ENCODE assay signal across 18 mouse cellular contexts in the genomic region with DNA sequence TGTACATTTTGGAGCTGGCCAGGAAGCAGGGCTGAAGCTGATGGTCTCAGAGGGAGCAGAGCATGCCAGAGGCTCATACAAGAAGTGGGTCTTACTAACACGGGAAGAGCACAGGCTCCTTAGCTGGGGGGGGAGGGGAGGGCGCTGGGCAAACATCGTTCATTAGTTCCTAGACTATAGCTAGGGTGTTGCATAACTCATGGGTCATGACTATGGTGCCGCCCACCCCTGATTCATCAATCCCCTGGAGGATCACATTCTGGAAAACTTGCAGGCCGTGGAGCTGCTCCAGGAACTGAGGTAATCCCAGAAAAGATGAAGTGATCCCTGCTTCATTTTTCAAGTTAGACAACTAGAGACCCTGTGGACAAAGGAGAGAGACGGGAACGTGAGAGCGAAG. TPM values are rescaled to one million over a fixed set of nuclear protein-coding genes. Genes with fewer than 3 reads are reported as not detected.
DNase-seq lines count a peak whose midpoint lies in the region; ATAC-seq lines count a peak whose summit lies in the region.
"Had no signal": no experiment of that assay in that cellular context is flagged by ENCODE, and none has a peak within 500 bp of the region (broad histone marks: within the 10 kb centered on the region; RNA-seq: fewer than 3 reads in every experiment).

No protein-coding gene starts in this region.

- ATAC-seq in lung, embryonic 16.5 days (ENCODE audit: low read depth), result 0 out of 2 replicates have a peak, but pooled peaks have one; percentile 7
- ATAC-seq in embryonic facial prominence, embryonic 15.5 days (ENCODE audit: insufficient number of reproducible peaks, low FRiP score, low TSS enrichment, low read depth), result 0 out of 2 replicates have a peak, but pooled peaks have one; percentile 47
- ATAC-seq in stomach, embryonic 15.5 days (ENCODE audit: insufficient read depth, low FRiP score, low read depth), result peak; percentile 35; the same call in 1 of the 2 replicates
- ATAC-seq in neural tube, embryonic 15.5 days (ENCODE audit: low FRiP score), result no peak
- ATAC-seq: forebrain, embryonic 13.5 days; midbrain, embryonic 16.5 days had no signal

- 45% methylated on average over 8 of the region's 8 CpGs for WGBS in lung, embryonic 16.5 days
- WGBS in embryonic facial prominence, embryonic 15.5 days, result 45% methylated on average over 8 of the region's 8 CpGs
- WGBS in stomach, embryonic 15.5 days, result 49% methylated on average over 8 of the region's 8 CpGs
- 77% methylated on average over 8 of the region's 8 CpGs for WGBS in neural tube, embryonic 15.5 days

- no peak for DNase-seq in lung, postnatal 25 days (ENCODE audit: low spot score)
- DNase-seq in heart, adult 8-10 months (ENCODE audit: low spot score), result peak; percentile 43
- DNase-seq in kidney, postnatal 10 days, result no peak
- DNase-seq in embryo, embryonic 10 days (ENCODE audit: low spot score), result no peak
- DNase-seq: adrenal gland, postnatal 10 days; cerebellum, adult 9-10 months; left cerebral cortex, postnatal 4 days; liver, embryonic 13.5 days had no signal

- no peak overlapping the region for H3K4me3 ChIP-seq in lung, embryonic 16.5 days (ENCODE audit: low read length)
- H3K4me3 ChIP-seq in embryonic facial prominence, embryonic 15.5 days (replicated peaks), result no peak overlapping the region
- no peak overlapping the region for H3K4me3 ChIP-seq in stomach, embryonic 15.5 days (replicated peaks)
- no peak overlapping the region for H3K4me3 ChIP-seq in neural tube, embryonic 15.5 days (replicated peaks)
- H3K4me3 ChIP-seq: forebrain, embryonic 13.5 days; liver, embryonic 13.5 days; neural tube, embryonic 12.5 days had no signal

- no peak overlapping the region for H3K9ac ChIP-seq in lung, embryonic 16.5 days (ENCODE audit: low read length)
- no peak overlapping the region for H3K9ac ChIP-seq in embryonic facial prominence, embryonic 15.5 days
- no peak overlapping the region for H3K9ac ChIP-seq in stomach, embryonic 15.5 days
- H3K9ac ChIP-seq in neural tube, embryonic 15.5 days (replicated peaks), result no peak overlapping the region
- H3K9ac ChIP-seq: forebrain, embryonic 13.5 days; liver, embryonic 13.5 days; neural tube, embryonic 12.5 days had no signal

- H3K9me3 ChIP-seq in lung, embryonic 16.5 days (ENCODE audit: control insufficient read depth, low read length), result no peaks in the 10 kb centered on the region
- H3K9me3 ChIP-seq in embryonic facial prominence, embryonic 15.5 days (replicated peaks), result no peaks in the 10 kb centered on the region
- no peaks in the 10 kb centered on the region for H3K9me3 ChIP-seq in stomach, embryonic 15.5 days
- H3K9me3 ChIP-seq in neural tube, embryonic 15.5 days (replicated peaks), result no peaks in the 10 kb centered on the region
- H3K9me3 ChIP-seq: forebrain, embryonic 13.5 days; liver, embryonic 13.5 days; neural tube, embryonic 12.5 days had no signal

- H3K27me3 ChIP-seq in lung, embryonic 16.5 days (ENCODE audit: control insufficient read depth, insufficient read depth, low read depth, low read length), result no peaks in the 10 kb centered on the region; the same call in 1 of the 2 replicates
- no peaks in the 10 kb centered on the region for H3K27me3 ChIP-seq in embryonic facial prominence, embryonic 15.5 days
- H3K27me3 ChIP-seq in stomach, embryonic 15.5 days (replicated peaks), result no peaks in the 10 kb centered on the region
- H3K27me3 ChIP-seq in neural tube, embryonic 15.5 days (replicated peaks), result no peaks in the 10 kb centered on the region
- H3K27me3 ChIP-seq: CH12.LX; forebrain, embryonic 13.5 days; liver, embryonic 13.5 days; neural tube, embryonic 12.5 days had no signal

- no peaks in the 10 kb centered on the region for H3K4me1 ChIP-seq in lung, embryonic 16.5 days (replicated peaks; ENCODE audit: control insufficient read depth, insufficient read depth, low read length)
- H3K4me1 ChIP-seq in embryonic facial prominence, embryonic 15.5 days, result no peaks in the 10 kb centered on the region
- no peaks in the 10 kb centered on the region for H3K4me1 ChIP-seq in stomach, embryonic 15.5 days
- no peaks in the 10 kb centered on the region; the same call in 1 of the 2 replicates for H3K4me1 ChIP-seq in neural tube, embryonic 15.5 days
- H3K4me1 ChIP-seq: forebrain, embryonic 13.5 days; liver, embryonic 13.5 days; neural tube, embryonic 12.5 days had no signal

- H3K36me3 ChIP-seq in lung, embryonic 16.5 days (ENCODE audit: control insufficient read depth, insufficient read depth, low read length), result no peaks in the 10 kb centered on the region
- no peaks in the 10 kb centered on the region for H3K36me3 ChIP-seq in embryonic facial prominence, embryonic 15.5 days
- H3K36me3 ChIP-seq in stomach, embryonic 15.5 days, result no peaks in the 10 kb centered on the region
- no peaks in the 10 kb centered on the region for H3K36me3 ChIP-seq in neural tube, embryonic 15.5 days
- H3K36me3 ChIP-seq: liver, embryonic 13.5 days; neural tube, embryonic 12.5 days had no signal

- H3K4me2 ChIP-seq in lung, embryonic 16.5 days (ENCODE audit: low read depth, low read length), result no peak overlapping the region
- H3K4me2 ChIP-seq in embryonic facial prominence, embryonic 15.5 days (replicated peaks), result no peak overlapping the region
- no peak overlapping the region for H3K4me2 ChIP-seq in stomach, embryonic 15.5 days
- H3K4me2 ChIP-seq in neural tube, embryonic 15.5 days, result no peak overlapping the region
- H3K4me2 ChIP-seq: forebrain, embryonic 13.5 days; liver, embryonic 13.5 days; neural tube, embryonic 12.5 days had no signal

- no peak overlapping the region for H3K27ac ChIP-seq in lung, embryonic 16.5 days (ENCODE audit: low read length)
- no peak overlapping the region for H3K27ac ChIP-seq in embryonic facial prominence, embryonic 15.5 days (replicated peaks)
- H3K27ac ChIP-seq in stomach, embryonic 15.5 days, result no peak overlapping the region
- H3K27ac ChIP-seq in neural tube, embryonic 15.5 days (replicated peaks), result no peak overlapping the region
- H3K27ac ChIP-seq: forebrain, embryonic 13.5 days; kidney, postnatal 0 days; liver, embryonic 13.5 days; macrophage; neural tube, embryonic 12.5 days had no signal

RNA-seq across cellular contexts. Expression of a gene that starts 46.6 kb away (rescaled TPM):
- polyA plus RNA-seq in lung, embryonic 16.5 days (2015; fragmentation: Nextera tagmentation; extraction: Ambion mirVana), result 9.8 and 12.4 TPM in 2 replicates
- polyA plus RNA-seq in embryonic facial prominence, embryonic 15.5 days (2015; fragmentation: Nextera tagmentation; extraction: Ambion mirVana), result 11.2 and 12.3 TPM in 2 replicates
- total RNA-seq in heart, adult 8-10 months (2022), result 10 to 100 TPM in 2 of 4 experiments, 1 to 10 TPM in 2; 3.0 to 13.5 (median 10.0) TPM
- polyA plus RNA-seq in stomach, embryonic 15.5 days (2015; fragmentation: Nextera tagmentation; extraction: Ambion mirVana), result 6.3 and 8.3 TPM in 2 replicates
- polyA plus RNA-seq in neural tube, embryonic 15.5 days (2015; fragmentation: Nextera tagmentation; extraction: Ambion mirVana), result 2.6 and 3.6 TPM in 2 replicates
